Mouse (Mus musculus) c-Kit-positive CD71-positive TER-119-positive erythroid progenitor cells, embryonic 14.5 days (primary cell): Measurements from ENCODE around the gene Nifk.

ENCODE experiments used
- DNase-seq: peaks from one replicate; pipeline ENCODE4 v3.0.0-alpha.2; 2013; ENCODE audit warnings: low spot score

Nifk gene

DNA sequence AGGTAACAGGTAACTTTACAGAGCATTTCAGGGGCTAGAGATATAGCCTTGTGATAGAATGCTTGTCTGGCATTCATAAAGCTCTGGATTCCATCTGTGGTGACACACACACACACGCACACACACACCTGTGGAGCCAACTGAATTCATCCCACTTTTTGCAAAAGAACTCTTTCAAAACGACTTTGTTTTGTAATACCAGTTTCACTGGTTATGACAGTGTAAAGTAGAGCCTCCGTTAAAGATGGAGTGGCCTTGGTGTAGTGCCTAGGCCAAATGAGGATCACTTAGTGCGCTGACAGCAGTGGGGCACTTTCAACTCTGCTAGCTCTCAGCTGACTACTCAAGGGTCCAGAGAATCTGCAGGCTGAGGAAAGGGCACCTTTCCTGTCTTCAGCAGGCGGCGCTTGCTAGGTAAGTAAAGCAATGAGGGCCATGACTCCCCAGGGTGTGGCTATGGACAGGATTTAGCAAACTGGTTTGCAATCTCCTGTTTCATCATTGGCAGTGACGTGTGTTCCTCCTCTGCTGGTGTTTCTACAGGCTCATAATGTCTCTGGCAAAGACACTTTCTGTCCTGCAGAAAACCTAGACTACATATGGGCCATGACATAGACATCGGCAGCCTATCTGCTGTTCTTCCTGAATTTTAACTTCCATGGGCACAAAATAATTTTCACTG is 58.6 kb downstream of the Nifk start:
- DNase-seq: no peak
